Mouse (Mus musculus) frontal cortex, adult 2 months (tissue): Measurements from ENCODE around the gene Srsf11. TPM values are rescaled to one million over a fixed set of nuclear protein-coding genes. Genes with fewer than 3 reads are reported as not detected.

ENCODE experiments used
- DNase-seq, 2 experiments: peaks; one replicate each; pipeline ENCODE4 v3.0.0; 2022; ENCODE audit warnings: low spot score in 1 of 2; ENCODE audit errors: extremely low spot score in 1 of 2
- polyA plus RNA-seq: library from polyadenylated mRNA; depleted of rRNA; stranded (reverse); fragments of >200 nt; gene quantifications from 2 replicates; pipeline ENCODE4 v1.2.3, GENCODE M21; 2012; rRNA removed

The Srsf11 gene
- polyA plus RNA-seq, 1 experiment: 558 TPM

GRCm38 (mm10) chr3:157993322-157993721 lies 43.1 kb downstream of the Srsf11 start:
- DNase-seq: no peak

- no peak for DNase-seq
These were observed 56.8 kb downstream of the Srsf11 start for GRCm38 (mm10) chr3:157979619-157980018.

GRCm38 (mm10) chr3:157973236-157973635 lies 63.2 kb downstream of the Srsf11 start:
- no peak for DNase-seq

GRCm38 (mm10) chr3:157971151-157971550 lies 65.3 kb downstream of the Srsf11 start:
- DNase-seq: no peak

Other genes with a start within 250 kb of the Srsf11 start
- 4.9 and 5.2 TPM in 2 replicates for gene Cth, start 111.6 kb downstream of the Srsf11 start, polyA plus RNA-seq
- gene Ankrd13c, start 89.4 kb downstream of the Srsf11 start, polyA plus RNA-seq: 51.2 and 52.8 TPM in 2 replicates
- 19.7 and 22.2 TPM in 2 replicates for gene Lrrc40, start within 50 bp of the Srsf11 start, polyA plus RNA-seq